Mouse (Mus musculus) cortical plate, adult 2 months (tissue): ENCODE results near the gene Matn3. TPM values are rescaled to one million over a fixed set of nuclear protein-coding genes. Genes with fewer than 3 reads are reported as not detected.
"Not testable (repeated sequence)": the region's sequence is repeated elsewhere in the genome, so short reads cannot be mapped to it uniquely, and the experiment has no call there.

ENCODE experiments used
- H3K27ac ChIP-seq: fragments of 200-500 bp; 2 replicates; pipeline ENCODE4 v1.5.1; 2012; ENCODE audit warnings: low read length, control low read depth, inconsistent platforms; ENCODE audit not compliant: insufficient read depth
- H3K4me1 ChIP-seq: fragments of 200-500 bp; 2 replicates; pipeline ENCODE4 v1.6.1; 2011; ENCODE audit warnings: low read length; ENCODE audit not compliant: control insufficient read depth, insufficient read depth
- H3K4me3 ChIP-seq: fragments of 200-500 bp; 2 replicates; pipeline ENCODE4 v1.5.1; 2011; ENCODE audit warnings: mild to moderate bottlenecking, low read length, control low read depth; ENCODE audit not compliant: insufficient read depth
- CTCF ChIP-seq: fragments of 200-500 bp; IDR thresholded peaks from 2 replicates; pipeline ENCODE4 v1.5.1; 2011; ENCODE audit warnings: mild to moderate bottlenecking, control low read depth, low read length; ENCODE audit not compliant: insufficient read depth; ENCODE audit errors: extremely low read depth
- POLR2A ChIP-seq: fragments of 200-500 bp; IDR thresholded peaks from 2 replicates; pipeline ENCODE4 v1.6.1; 2011; ENCODE audit warnings: mild to moderate bottlenecking, low read length, control low read depth; ENCODE audit not compliant: insufficient read depth; ENCODE audit errors: extremely low read depth
- polyA plus RNA-seq: library from polyadenylated mRNA; depleted of rRNA; stranded (reverse); fragments of >200 nt; gene quantifications from 2 replicates; pipeline ENCODE4 v1.2.3, GENCODE M21; 2012

Matn3 gene
- polyA plus RNA-seq, 1 experiment, result 0.04 TPM

- no peak overlapping the region for H3K4me3 ChIP-seq
- no peak overlapping the region for H3K27ac ChIP-seq
- 0 out of 2 replicates have a peak, but pooled peaks cover 1% of the 10 kb centered on the region for H3K4me1 ChIP-seq
- TF ChIP-seq CTCF (no peak), POLR2A (no peak)
Measured at GRCm38 (mm10) chr12:8931083-8931482, 16.6 kb upstream of the Matn3 start.

- Histone ChIP-seq H3K27ac (no peak overlapping the region), H3K4me1 (no peaks in the 10 kb centered on the region), H3K4me3 (no peak overlapping the region)
- TF ChIP-seq CTCF (no peak), POLR2A (no peak)
Measured at GRCm38 (mm10) chr12:8935349-8935748, 12.4 kb upstream of the Matn3 start.

- not testable (repeated sequence) for H3K27ac ChIP-seq, H3K4me3 ChIP-seq, H3K4me1 ChIP-seq
Measured at GRCm38 (mm10) chr12:8936210-8936609, 11.5 kb upstream of the Matn3 start.

- Histone ChIP-seq H3K4me1 (no peaks in the 10 kb centered on the region), H3K27ac (no peak overlapping the region), H3K4me3 (no peak overlapping the region)
- no peak for TF ChIP-seq POLR2A
- no peak for TF ChIP-seq CTCF
Measured at GRCm38 (mm10) chr12:8939490-8939889, 8.2 kb upstream of the Matn3 start.

GRCm38 (mm10) chr12:8940011-8941005, 7.4 kb upstream of the Matn3 start:
- no peak overlapping the region for H3K27ac ChIP-seq
- H3K4me1 ChIP-seq, result no peaks in the 10 kb centered on the region
- TF ChIP-seq POLR2A, result no peak
- no peak for TF ChIP-seq CTCF
- no peak overlapping the region for H3K4me3 ChIP-seq

GRCm38 (mm10) chr12:8941131-8941615, 6.6 kb upstream of the Matn3 start:
- H3K4me3 ChIP-seq, result no peak overlapping the region
- H3K4me1 ChIP-seq, result no peaks in the 10 kb centered on the region
- H3K27ac ChIP-seq, result no peak overlapping the region
- no peak for TF ChIP-seq POLR2A
- TF ChIP-seq CTCF, result no peak

- no peak overlapping the region for H3K27ac ChIP-seq
- no peak for TF ChIP-seq CTCF
- no peak for TF ChIP-seq POLR2A
- no peaks in the 10 kb centered on the region for H3K4me1 ChIP-seq
- H3K4me3 ChIP-seq, result no peak overlapping the region
Measured at GRCm38 (mm10) chr12:8941699-8942392, 5.9 kb upstream of the Matn3 start.

GRCm38 (mm10) chr12:8947163-8947562, 566 bp upstream of the Matn3 start:
- Histone ChIP-seq H3K27ac (no peak overlapping the region), H3K4me3 (no peak overlapping the region), H3K4me1 (no peaks in the 10 kb centered on the region)
- TF ChIP-seq CTCF, result no peak
- no peak for TF ChIP-seq POLR2A

GRCm38 (mm10) chr12:8953136-8953535, 5.4 kb downstream of the Matn3 start:
- H3K4me3 ChIP-seq, result no peak overlapping the region
- H3K27ac ChIP-seq, result no peak overlapping the region
- TF ChIP-seq CTCF (no peak), POLR2A (no peak)
- no peaks in the 10 kb centered on the region for H3K4me1 ChIP-seq

GRCm38 (mm10) chr12:8954161-8954561, 6.4 kb downstream of the Matn3 start:
- no peak overlapping the region for H3K27ac ChIP-seq
- no peak overlapping the region for H3K4me3 ChIP-seq
- no peaks in the 10 kb centered on the region for H3K4me1 ChIP-seq
- TF ChIP-seq CTCF, result no peak
- TF ChIP-seq POLR2A, result no peak
